Comparison of ENCODE assay signal across 22 mouse cellular contexts in genomic region chr5:74391346-74391745, GRCm38 (mm10).
DNase-seq lines count a peak whose midpoint lies in the region; ATAC-seq and TF ChIP-seq lines count a peak whose summit lies in the region.
"Had no signal": no experiment of that assay in that cellular context is flagged by ENCODE, and none has a peak within 500 bp of the region (broad histone marks: within the 10 kb centered on the region; RNA-seq: fewer than 3 reads in every experiment).

No protein-coding gene starts in this region.

- intact Hi-C loops in gastrocnemius, adult 2 months (cut with DNase I): no loop called here

- H3K4me1 ChIP-seq in midbrain, postnatal 0 days (ENCODE audit: insufficient read depth, low read length): no peaks in the 10 kb centered on the region
- H3K4me1 ChIP-seq in midbrain, embryonic 11.5 days (ENCODE audit: control insufficient read depth, insufficient read depth, low read length): peaks cover 2% of the 10 kb centered on the region; the same call in 1 of the 2 replicates
- peaks cover 56% of the 10 kb centered on the region for H3K4me1 ChIP-seq in embryonic facial prominence, embryonic 13.5 days
- peaks cover 11% of the 10 kb centered on the region; the same call in 1 of the 2 replicates for H3K4me1 ChIP-seq in limb, embryonic 11.5 days (ENCODE audit: control insufficient read depth, insufficient read depth, low read length)
- peaks cover 41% of the 10 kb centered on the region for H3K4me1 ChIP-seq in limb, embryonic 15.5 days
- peaks cover 6% of the 10 kb centered on the region for H3K4me1 ChIP-seq in hindbrain, embryonic 10.5 days (replicated peaks)

- 82% methylated on average over 5 of the region's 5 CpGs for WGBS in midbrain, postnatal 0 days
- 84% methylated on average over 5 of the region's 5 CpGs for WGBS in midbrain, embryonic 11.5 days
- WGBS in embryonic facial prominence, embryonic 13.5 days: 29% methylated on average over 5 of the region's 5 CpGs
- 55% methylated on average over 5 of the region's 5 CpGs for WGBS in limb, embryonic 11.5 days
- WGBS in limb, embryonic 15.5 days: 42% methylated on average over 5 of the region's 5 CpGs
- WGBS in hindbrain, embryonic 10.5 days: 82% methylated on average over 5 of the region's 5 CpGs

- no peaks in the 10 kb centered on the region for H3K36me3 ChIP-seq in midbrain, postnatal 0 days (ENCODE audit: insufficient read depth, low read length)
- no peaks in the 10 kb centered on the region for H3K36me3 ChIP-seq in midbrain, embryonic 11.5 days (ENCODE audit: control insufficient read depth, insufficient read depth, low read length)
- no peaks in the 10 kb centered on the region for H3K36me3 ChIP-seq in embryonic facial prominence, embryonic 13.5 days
- no peaks in the 10 kb centered on the region for H3K36me3 ChIP-seq in limb, embryonic 11.5 days (ENCODE audit: control insufficient read depth, insufficient read depth, low read length)
- no peaks in the 10 kb centered on the region for H3K36me3 ChIP-seq in limb, embryonic 15.5 days
- H3K36me3 ChIP-seq in hindbrain, embryonic 10.5 days: no peaks in the 10 kb centered on the region
- H3K36me3 ChIP-seq: forebrain, embryonic 15.5 days; heart, embryonic 10.5 days; hindbrain, embryonic 13.5 days; intestine, embryonic 15.5 days had no signal

- DNase-seq in midbrain, postnatal 0 days (ENCODE audit: low spot score): no peak
- no peak for DNase-seq in midbrain, embryonic 11.5 days (ENCODE audit: low spot score, missing footprints)
- no peak for DNase-seq in limb, embryonic 11.5 days (ENCODE audit: low spot score)
- no peak for DNase-seq in hindbrain, embryonic 10.5 days (ENCODE audit: low spot score)
- DNase-seq in gastrocnemius, adult 2 months: no peak
- DNase-seq in heart, adult 9 months (ENCODE audit: low spot score in 2 of 2): no peak
- DNase-seq: adrenal gland, adult 2 months; adrenal gland, postnatal 25 days; cerebellum, adult 11 months; cerebellum, adult 8-10 months; cerebellum, postnatal 14 days; embryo, embryonic 11 days; gastrocnemius, postnatal 36 days; heart, postnatal 10 days; heart, postnatal 4 days had no signal

- no peak overlapping the region for H3K9ac ChIP-seq in midbrain, postnatal 0 days (replicated peaks; ENCODE audit: low read length, poor library complexity, severe bottlenecking)
- no peak overlapping the region for H3K9ac ChIP-seq in midbrain, embryonic 11.5 days (ENCODE audit: low read length)
- no peak overlapping the region for H3K9ac ChIP-seq in embryonic facial prominence, embryonic 13.5 days
- no peak overlapping the region for H3K9ac ChIP-seq in limb, embryonic 11.5 days (ENCODE audit: low read length)
- no peak overlapping the region for H3K9ac ChIP-seq in limb, embryonic 15.5 days
- H3K9ac ChIP-seq: forebrain, embryonic 15.5 days; hindbrain, embryonic 13.5 days; intestine, embryonic 15.5 days had no signal

- 0 out of 2 replicates have a peak overlapping the region, but pooled peaks have one; percentile 32 for H3K27ac ChIP-seq in midbrain, postnatal 0 days (ENCODE audit: low read depth, low read length)
- H3K27ac ChIP-seq in midbrain, embryonic 11.5 days (ENCODE audit: low read depth, low read length): no peak overlapping the region
- peak overlapping the region; percentile 60; the same call in 1 of the 2 replicates for H3K27ac ChIP-seq in embryonic facial prominence, embryonic 13.5 days
- H3K27ac ChIP-seq in limb, embryonic 11.5 days (replicated peaks; ENCODE audit: low read depth, low read length): peak overlapping the region; percentile 23; the same call in 1 of the 2 replicates
- peak overlapping the region; percentile 82 for H3K27ac ChIP-seq in limb, embryonic 15.5 days
- no peak overlapping the region for H3K27ac ChIP-seq in hindbrain, embryonic 10.5 days
- H3K27ac ChIP-seq in gastrocnemius, adult 2 months: no peak overlapping the region
- H3K27ac ChIP-seq: forebrain, embryonic 15.5 days; heart, embryonic 10.5 days; hindbrain, embryonic 13.5 days; intestine, embryonic 15.5 days had no signal

- no peaks in the 10 kb centered on the region for H3K9me3 ChIP-seq in midbrain, postnatal 0 days (ENCODE audit: low read length)
- H3K9me3 ChIP-seq in midbrain, embryonic 11.5 days (ENCODE audit: control insufficient read depth, low read length): no peaks in the 10 kb centered on the region
- no peaks in the 10 kb centered on the region for H3K9me3 ChIP-seq in embryonic facial prominence, embryonic 13.5 days
- H3K9me3 ChIP-seq in limb, embryonic 11.5 days (ENCODE audit: control insufficient read depth, low read length): no peaks in the 10 kb centered on the region
- H3K9me3 ChIP-seq in limb, embryonic 15.5 days: no peaks in the 10 kb centered on the region
- no peaks in the 10 kb centered on the region for H3K9me3 ChIP-seq in hindbrain, embryonic 10.5 days
- H3K9me3 ChIP-seq: forebrain, embryonic 15.5 days; heart, embryonic 10.5 days; hindbrain, embryonic 13.5 days; intestine, embryonic 15.5 days had no signal

- TF ChIP-seq CTCF in midbrain, postnatal 0 days (IDR thresholded peaks at IDR 0.05): no peak
- no peak for TF ChIP-seq CTCF in gastrocnemius, adult 2 months (IDR thresholded peaks at IDR 0.05)

- no peak overlapping the region for H3K4me2 ChIP-seq in midbrain, postnatal 0 days (ENCODE audit: low read depth, low read length, poor library complexity, severe bottlenecking)
- no peak overlapping the region for H3K4me2 ChIP-seq in midbrain, embryonic 11.5 days
- peak overlapping the region; percentile 18; the same call in 1 of the 2 replicates for H3K4me2 ChIP-seq in embryonic facial prominence, embryonic 13.5 days
- no peak overlapping the region for H3K4me2 ChIP-seq in limb, embryonic 11.5 days (ENCODE audit: low read depth, severe bottlenecking)
- H3K4me2 ChIP-seq in limb, embryonic 15.5 days: no peak overlapping the region
- H3K4me2 ChIP-seq: forebrain, embryonic 15.5 days; hindbrain, embryonic 13.5 days; intestine, embryonic 15.5 days had no signal

- H3K4me3 ChIP-seq in midbrain, postnatal 0 days (ENCODE audit: low read depth, low read length): no peak overlapping the region
- H3K4me3 ChIP-seq in midbrain, embryonic 11.5 days (ENCODE audit: low read depth, low read length): no peak overlapping the region
- no peak overlapping the region for H3K4me3 ChIP-seq in embryonic facial prominence, embryonic 13.5 days
- H3K4me3 ChIP-seq in limb, embryonic 11.5 days (ENCODE audit: low read depth, low read length): no peak overlapping the region
- no peak overlapping the region for H3K4me3 ChIP-seq in limb, embryonic 15.5 days
- no peak overlapping the region for H3K4me3 ChIP-seq in hindbrain, embryonic 10.5 days
- H3K4me3 ChIP-seq in gastrocnemius, adult 2 months: no peak overlapping the region
- H3K4me3 ChIP-seq: forebrain, embryonic 15.5 days; heart, embryonic 10.5 days; hindbrain, embryonic 13.5 days; intestine, embryonic 15.5 days had no signal

- ATAC-seq in midbrain, postnatal 0 days (ENCODE audit: low FRiP score): no peak
- ATAC-seq in midbrain, embryonic 11.5 days (ENCODE audit: low FRiP score): no peak
- no peak for ATAC-seq in embryonic facial prominence, embryonic 13.5 days (ENCODE audit: insufficient number of reproducible peaks, insufficient read depth, low FRiP score, low TSS enrichment, low read depth)
- ATAC-seq in limb, embryonic 11.5 days (ENCODE audit: insufficient number of reproducible peaks, low FRiP score, low TSS enrichment, low read depth): no peak
- ATAC-seq in limb, embryonic 15.5 days (ENCODE audit: insufficient number of reproducible peaks, low FRiP score, low TSS enrichment, low read depth): no peak
- ATAC-seq: forebrain, embryonic 15.5 days; intestine, embryonic 15.5 days had no signal

- H3K27me3 ChIP-seq in midbrain, postnatal 0 days (ENCODE audit: insufficient read depth, low read length): no peaks in the 10 kb centered on the region
- no peaks in the 10 kb centered on the region for H3K27me3 ChIP-seq in midbrain, embryonic 11.5 days (ENCODE audit: control insufficient read depth, insufficient read depth, low read length)
- no peaks in the 10 kb centered on the region for H3K27me3 ChIP-seq in embryonic facial prominence, embryonic 13.5 days
- H3K27me3 ChIP-seq in limb, embryonic 11.5 days (ENCODE audit: control insufficient read depth, insufficient read depth, low read length): no peaks in the 10 kb centered on the region
- no peaks in the 10 kb centered on the region for H3K27me3 ChIP-seq in limb, embryonic 15.5 days
- H3K27me3 ChIP-seq in hindbrain, embryonic 10.5 days (ENCODE audit: insufficient read depth, poor library complexity, severe bottlenecking): no peaks in the 10 kb centered on the region
- H3K27me3 ChIP-seq: CH12.LX; forebrain, embryonic 15.5 days; hindbrain, embryonic 13.5 days; intestine, embryonic 15.5 days had no signal

Comparison
In these comparisons a context has a peak if more than half of its experiments do, and no peak if none do; other contexts are left out.
1. H3K27ac ChIP-seq: peak in midbrain, postnatal 0 days (single experiment), embryonic facial prominence, embryonic 13.5 days (single experiment), limb, embryonic 11.5 days (single experiment) and limb, embryonic 15.5 days (single experiment); none in midbrain, embryonic 11.5 days (single experiment), hindbrain, embryonic 10.5 days (single experiment) and gastrocnemius, adult 2 months (single experiment).